13 mouse cellular contexts compared by ENCODE assay signal in genomic region chr4:117990571-117990970, GRCm38 (mm10).
"Had no signal": no experiment of that assay in that cellular context is flagged by ENCODE, and none has a peak within 500 bp of the region (broad histone marks: within the 10 kb centered on the region; RNA-seq: fewer than 3 reads in every experiment).

No protein-coding gene starts in this region.

- H3K4me2 ChIP-seq: hindbrain, embryonic 15.5 days; limb, embryonic 13.5 days; liver, embryonic 11.5 days; liver, embryonic 15.5 days; lung, embryonic 14.5 days; midbrain, embryonic 12.5 days had no signal

- H3K9ac ChIP-seq: hindbrain, embryonic 15.5 days; limb, embryonic 13.5 days; liver, embryonic 15.5 days; lung, embryonic 14.5 days; midbrain, embryonic 12.5 days had no signal

- H3K4me1 ChIP-seq: hindbrain, embryonic 15.5 days; midbrain, embryonic 12.5 days had no signal

- DNase-seq: kidney, adult 11 months; left cerebral cortex, postnatal 4 days; lung, embryonic 14.5 days; lung, postnatal 10 days; lung, postnatal 4 days; right cerebral cortex, postnatal 25 days; thymus, postnatal 4 days had no signal

- H3K9me3 ChIP-seq: hindbrain, embryonic 15.5 days; limb, embryonic 13.5 days; liver, embryonic 15.5 days; midbrain, embryonic 12.5 days had no signal

- H3K27ac ChIP-seq: hindbrain, embryonic 15.5 days; limb, embryonic 13.5 days; liver, embryonic 15.5 days; midbrain, embryonic 12.5 days had no signal

- H3K27me3 ChIP-seq: hindbrain, embryonic 15.5 days; liver, embryonic 15.5 days; midbrain, embryonic 12.5 days had no signal

- ATAC-seq: midbrain, embryonic 16.5 days had no signal

- H3K4me3 ChIP-seq: hindbrain, embryonic 15.5 days; limb, embryonic 13.5 days; liver, embryonic 15.5 days; midbrain, embryonic 12.5 days had no signal

- H3K36me3 ChIP-seq: hindbrain, embryonic 15.5 days; limb, embryonic 13.5 days; liver, embryonic 15.5 days; midbrain, embryonic 12.5 days had no signal
